Mouse (Mus musculus) heart, postnatal 0 days (tissue): ENCODE results near the gene Gpn1.

Experiments used
- CTCF ChIP-seq: IDR thresholded peaks from 2 replicates; pipeline ENCODE4 v1.5.1; 2016; ENCODE audit warnings: antibody characterized with exemption, control low read depth, low read depth
- EP300 ChIP-seq: IDR thresholded peaks from 2 replicates; pipeline ENCODE4 v1.6.1; 2016; ENCODE audit warnings: antibody characterized with exemption, low read depth

DNA sequence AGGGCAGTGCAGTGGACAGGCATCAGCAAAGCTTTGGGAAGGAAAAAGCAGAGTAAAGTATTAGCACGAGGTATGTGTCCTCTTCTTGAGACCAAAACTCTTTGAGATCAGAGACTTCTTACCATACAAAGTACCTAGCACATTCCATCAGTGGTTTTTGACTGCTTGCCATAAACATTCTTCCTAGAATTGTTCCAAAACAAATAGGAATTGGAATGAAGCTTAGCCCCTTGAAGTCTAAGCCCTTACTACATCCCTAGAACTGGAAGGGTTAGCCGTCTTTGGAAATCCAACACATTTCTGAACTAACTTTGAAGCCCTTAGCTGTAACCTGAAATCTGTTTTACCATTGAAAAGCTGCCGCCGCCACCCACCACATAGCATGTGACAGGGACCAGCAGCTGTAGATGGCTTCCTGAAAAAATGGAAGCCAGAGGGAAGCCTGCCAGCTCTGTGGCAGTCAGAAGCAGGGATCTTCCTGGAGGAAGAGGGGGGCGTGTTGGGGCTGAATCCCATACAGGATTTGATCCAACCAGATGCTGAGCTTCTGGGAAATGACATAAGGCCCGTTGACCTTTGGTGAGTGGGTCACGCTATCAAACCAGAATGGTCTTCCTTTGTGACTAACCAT is 67.6 kb downstream of the Gpn1 start:
- no peak for TF ChIP-seq CTCF
- TF ChIP-seq EP300 = no peak; the same call in 1 of the 2 replicates
